ENCODE assay signal across 9 mouse cellular contexts in genomic region chr4:137907979-137908378, GRCm38 (mm10). TPM values are rescaled to one million over a fixed set of nuclear protein-coding genes. Genes with fewer than 3 reads are reported as not detected.
DNase-seq lines count a peak whose midpoint lies in the region; ATAC-seq and TF ChIP-seq lines count a peak whose summit lies in the region.
"Had no signal": no experiment of that assay in that cellular context is flagged by ENCODE, and none has a peak within 500 bp of the region (broad histone marks: within the 10 kb centered on the region; RNA-seq: fewer than 3 reads in every experiment).

No protein-coding gene starts in this region.

- no peaks in the 10 kb centered on the region for H3K27me3 ChIP-seq in limb, embryonic 15.5 days
- peaks cover 4% of the 10 kb centered on the region; the same call in 1 of the 2 replicates for H3K27me3 ChIP-seq in limb, embryonic 10.5 days (ENCODE audit: low read depth, poor library complexity, severe bottlenecking)
- no peaks in the 10 kb centered on the region for H3K27me3 ChIP-seq in forebrain, embryonic 16.5 days (replicated peaks; ENCODE audit: control insufficient read depth, insufficient read depth, low read length)
- H3K27me3 ChIP-seq in small intestine, adult 2 months (ENCODE audit: control insufficient read depth, insufficient read depth, low read length) = no peaks in the 10 kb centered on the region

- no peak for TF ChIP-seq POLR2A in small intestine, adult 2 months (IDR thresholded peaks at IDR 0.05; ENCODE audit: low read depth, low read length)

- DNase-seq in limb, embryonic 10.5 days (ENCODE audit: low spot score) = no peak
- peak; percentile 60 to 65 for DNase-seq in heart, postnatal 14 days
- DNase-seq in neural tube, embryonic 10.5 days (ENCODE audit: extremely low spot score, low spot score) = no peak
- no peak for DNase-seq in cerebellum, postnatal 4 days (ENCODE audit: low spot score in 2 of 2)
- DNase-seq: thymus, adult 18-20 months had no signal

- H3K4me2 ChIP-seq in limb, embryonic 15.5 days = no peak overlapping the region
- H3K4me2 ChIP-seq in forebrain, embryonic 16.5 days (ENCODE audit: low read length) = no peak overlapping the region

- intact Hi-C loops in heart, postnatal 14 days (cut with DNase I) = no loop called here

- H3K4me3 ChIP-seq in limb, embryonic 15.5 days = no peak overlapping the region
- no peak overlapping the region for H3K4me3 ChIP-seq in limb, embryonic 10.5 days
- no peak overlapping the region for H3K4me3 ChIP-seq in forebrain, embryonic 16.5 days (replicated peaks; ENCODE audit: low read length)
- H3K4me3 ChIP-seq in small intestine, adult 2 months (ENCODE audit: low read depth, low read length) = no peak overlapping the region
- H3K4me3 ChIP-seq: midbrain, embryonic 10.5 days had no signal

- TF ChIP-seq CTCF in small intestine, adult 2 months (IDR thresholded peaks at IDR 0.05; ENCODE audit: extremely low read depth, insufficient read length, insufficient replicate concordance, low read depth, low read length) = no peak

- H3K4me1 ChIP-seq in limb, embryonic 15.5 days = peaks cover 26% of the 10 kb centered on the region
- H3K4me1 ChIP-seq in limb, embryonic 10.5 days = peaks cover 46% of the 10 kb centered on the region
- H3K4me1 ChIP-seq in forebrain, embryonic 16.5 days (replicated peaks; ENCODE audit: control insufficient read depth, insufficient read depth, low read length) = peaks cover 7% of the 10 kb centered on the region
- peaks cover 18% of the 10 kb centered on the region; the same call in 1 of the 2 replicates for H3K4me1 ChIP-seq in small intestine, adult 2 months (ENCODE audit: control insufficient read depth, insufficient read depth, insufficient read length, low read length)

- no peak for ATAC-seq in limb, embryonic 15.5 days (ENCODE audit: insufficient number of reproducible peaks, low FRiP score, low TSS enrichment, low read depth)
- ATAC-seq in forebrain, embryonic 16.5 days = peak; percentile 53; the same call in 1 of the 2 replicates

- H3K36me3 ChIP-seq in limb, embryonic 15.5 days = no peaks in the 10 kb centered on the region
- H3K36me3 ChIP-seq in limb, embryonic 10.5 days = peaks cover 2% of the 10 kb centered on the region; the same call in 1 of the 2 replicates
- no peaks in the 10 kb centered on the region for H3K36me3 ChIP-seq in forebrain, embryonic 16.5 days (ENCODE audit: control insufficient read depth, insufficient read depth)
- H3K36me3 ChIP-seq in small intestine, adult 2 months (ENCODE audit: control insufficient read depth, insufficient read depth, low read length) = no peaks in the 10 kb centered on the region
- H3K36me3 ChIP-seq: midbrain, embryonic 10.5 days had no signal

- peak overlapping the region; percentile 66 for H3K27ac ChIP-seq in limb, embryonic 15.5 days
- H3K27ac ChIP-seq in limb, embryonic 10.5 days = no peak overlapping the region
- H3K27ac ChIP-seq in forebrain, embryonic 16.5 days (ENCODE audit: low read length) = no peak overlapping the region
- peak overlapping the region; percentile 38; the same call in 1 of the 2 replicates for H3K27ac ChIP-seq in small intestine, adult 2 months (ENCODE audit: insufficient read depth, low read depth, low read length)
- H3K27ac ChIP-seq: midbrain, embryonic 10.5 days had no signal

- 34% methylated on average over 13 of the region's 13 CpGs for WGBS in limb, embryonic 15.5 days
- WGBS in limb, embryonic 10.5 days = 72% methylated on average over 13 of the region's 13 CpGs
- WGBS in forebrain, embryonic 16.5 days = 38% methylated on average over 13 of the region's 13 CpGs
- WGBS in small intestine, adult 2 months = 43% methylated on average over 13 of the region's 13 CpGs

- no peak overlapping the region for H3K9ac ChIP-seq in limb, embryonic 15.5 days
- no peak overlapping the region for H3K9ac ChIP-seq in forebrain, embryonic 16.5 days (replicated peaks; ENCODE audit: low read depth, low read length)

- H3K9me3 ChIP-seq in limb, embryonic 15.5 days = no peaks in the 10 kb centered on the region
- H3K9me3 ChIP-seq in limb, embryonic 10.5 days (replicated peaks) = no peaks in the 10 kb centered on the region
- H3K9me3 ChIP-seq in forebrain, embryonic 16.5 days (ENCODE audit: control insufficient read depth, low read length) = no peaks in the 10 kb centered on the region
- H3K9me3 ChIP-seq: midbrain, embryonic 10.5 days had no signal

RNA-seq across cellular contexts. Expression of gene Ece1, which starts 45.9 kb away (rescaled TPM):
- polyA plus RNA-seq in limb, embryonic 15.5 days (2015; fragmentation: Nextera tagmentation; extraction: Ambion mirVana) = 39.0 and 52.5 TPM in 2 replicates
- polyA plus RNA-seq in limb, embryonic 10.5 days (2016; fragmentation: Nextera tagmentation; extraction: Ambion mirVana) = 41.1 and 41.4 TPM in 2 replicates
- 12.4 and 16.3 TPM in 2 replicates for polyA plus RNA-seq in forebrain, embryonic 16.5 days (2015; fragmentation: Nextera tagmentation; extraction: Ambion mirVana)
- total RNA-seq in heart, postnatal 14 days (2021) = 100 to 1,000 TPM in 1 of 2 experiments, 10 to 100 TPM in 1; 94.5 to 117 TPM
- 27.9 and 37.7 TPM in 2 replicates for polyA plus RNA-seq in small intestine, adult 2 months (2012; rRNA removed)

Comparison
In these comparisons a context has a peak if more than half of its experiments do, and no peak if none do; other contexts are left out.
1. H3K27ac ChIP-seq: peak in limb, embryonic 15.5 days (single experiment) and small intestine, adult 2 months (single experiment); none in limb, embryonic 10.5 days (single experiment) and forebrain, embryonic 16.5 days (single experiment).
2. DNase-seq: peak in heart, postnatal 14 days (2 of 2); none in limb, embryonic 10.5 days (single experiment), neural tube, embryonic 10.5 days (single experiment) and cerebellum, postnatal 4 days (0 of 2).